Mouse (Mus musculus) cerebellum, adult 2 months (tissue): ENCODE results near the gene Sult2b1.

ENCODE experiments used
- CTCF ChIP-seq: fragments of 200-500 bp; IDR thresholded peaks from 2 replicates; pipeline ENCODE4 v1.5.1; 2011; ENCODE audit warnings: low read depth, mild to moderate bottlenecking, control low read depth, low read length, moderate library complexity, borderline replicate concordance; ENCODE audit not compliant: insufficient read depth
- POLR2A ChIP-seq: fragments of 200-500 bp; IDR thresholded peaks from 2 replicates; pipeline ENCODE4 v1.6.1; 2011; ENCODE audit warnings: low read length, control low read depth, borderline replicate concordance; ENCODE audit not compliant: insufficient read depth

DNA sequence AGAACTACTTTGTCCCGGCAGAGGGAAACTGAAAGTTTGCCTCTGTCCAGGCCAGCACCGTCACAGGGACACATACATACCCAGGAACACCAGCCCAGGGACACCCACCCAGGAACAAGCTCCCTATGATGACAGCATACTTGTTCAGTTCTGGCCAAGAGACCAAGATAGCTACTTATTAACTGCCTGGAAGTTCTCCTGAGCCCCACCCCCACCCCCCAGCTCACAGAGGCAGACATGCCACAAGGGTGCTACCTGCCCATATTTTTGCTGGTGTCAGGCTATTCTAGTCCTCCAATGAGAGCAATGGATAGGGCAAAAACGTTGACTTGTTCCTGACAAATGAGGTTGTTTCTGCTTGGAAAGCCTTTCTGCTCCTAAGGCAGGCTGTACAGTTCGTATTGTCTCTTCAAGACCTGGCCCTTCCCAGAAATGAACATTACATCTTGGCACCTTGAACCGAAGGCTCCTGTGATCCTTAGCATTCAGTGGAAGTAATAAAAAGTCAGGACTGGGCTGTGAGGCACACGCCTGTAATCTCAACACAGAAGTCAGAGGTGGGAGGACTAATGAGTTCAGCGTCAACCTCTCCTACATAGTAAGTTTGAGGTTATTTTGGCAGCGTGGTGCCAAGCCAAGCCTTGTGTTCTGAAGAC lies 13.9 kb downstream of the Sult2b1 start:
- TF ChIP-seq POLR2A (no peak), CTCF (no peak)
